Mouse (Mus musculus) kidney, postnatal 14 days (tissue): Measurements from ENCODE around the gene Atad3a.
"Not testable (repeated sequence)": the region's sequence is repeated elsewhere in the genome, so short reads cannot be mapped to it uniquely, and the experiment has no call there.

Source experiments
- DNase-seq: peaks from one replicate; pipeline ENCODE4 v3.0.0; 2022; ENCODE audit warnings: mixed read lengths

The Atad3a gene

DNA sequence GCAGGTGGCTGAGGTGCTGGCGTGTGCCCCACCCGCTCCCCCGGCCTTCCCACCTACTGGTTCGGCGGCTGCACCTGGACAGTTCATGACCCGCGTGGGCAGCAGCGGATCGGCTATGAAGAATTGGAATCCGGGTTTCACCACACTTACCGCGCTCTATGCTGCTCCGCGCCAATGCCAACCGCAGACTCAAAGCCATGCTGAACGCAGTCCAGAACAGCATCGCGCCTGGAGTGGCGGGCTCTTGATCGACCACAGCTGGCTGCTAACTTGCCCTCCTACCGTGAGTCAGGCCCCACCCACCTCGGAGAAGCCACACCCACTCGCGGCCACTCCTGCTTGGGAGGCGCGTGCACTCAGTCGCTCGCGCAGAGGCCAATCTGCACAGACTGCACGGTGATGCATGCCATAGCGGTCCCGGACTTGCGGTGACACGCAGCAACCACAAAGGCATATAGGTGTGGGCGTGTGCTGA, 13.4 kb upstream of the Atad3a start, which contains the start of gene Vwa1:
Gene Vwa1 (minus strand): TSS at position 419 of the 475 bp plus-strand sequence.
- peak; percentile 94 for DNase-seq

DNA sequence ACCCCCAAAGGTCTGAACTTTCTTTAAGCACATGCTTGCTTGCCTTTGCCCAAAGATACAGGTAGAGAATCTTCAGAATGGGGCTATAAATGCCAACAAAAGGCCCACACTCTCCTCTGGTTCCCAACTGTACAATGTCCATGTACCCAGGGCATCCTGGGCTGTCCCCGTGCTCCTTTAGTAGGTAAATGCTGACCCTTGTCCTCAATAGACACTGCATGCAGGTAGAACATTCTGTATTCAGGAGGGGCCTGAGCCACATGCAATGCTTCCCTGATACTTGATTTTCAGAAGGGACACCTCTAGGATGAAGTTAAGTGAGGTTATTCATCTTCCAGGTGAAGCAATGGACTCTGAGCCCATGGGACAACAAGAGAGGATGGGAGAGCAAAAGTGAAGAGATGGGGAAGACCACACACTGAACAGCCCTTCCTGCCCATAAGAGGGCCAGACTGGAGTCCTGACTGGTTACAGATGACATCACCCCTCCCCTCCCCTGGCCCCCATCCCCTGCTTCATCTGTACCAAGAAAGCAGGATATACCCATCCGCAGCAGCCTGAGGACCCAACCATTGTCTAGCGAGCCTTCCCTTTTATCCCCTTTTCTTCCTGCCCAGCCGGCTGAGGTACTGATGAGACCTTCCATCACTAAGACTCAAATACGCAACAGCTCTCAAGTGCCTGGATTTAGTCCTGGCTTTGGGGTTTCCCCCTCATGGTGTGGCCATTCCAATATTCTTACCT, 12.6 kb upstream of the Atad3a start:
- no peak for DNase-seq

DNA sequence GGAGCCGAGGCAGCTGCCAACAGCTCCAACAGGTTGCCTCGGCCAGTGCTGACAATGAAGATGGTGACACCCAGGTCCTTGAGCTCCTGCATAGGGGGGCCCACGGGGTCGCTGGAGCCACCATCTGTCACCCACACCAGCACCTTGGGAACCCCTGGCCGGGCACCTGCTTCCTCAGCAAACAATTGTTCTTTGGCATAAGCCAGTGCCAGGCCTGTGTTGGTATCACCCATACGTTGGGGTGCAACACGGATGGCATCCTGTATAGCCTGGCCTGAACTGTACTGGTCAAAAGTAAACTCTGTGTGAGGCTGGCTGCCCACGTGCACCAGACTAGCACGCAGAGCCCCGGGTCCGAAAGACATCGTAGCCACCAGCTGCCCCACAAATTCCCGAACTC, 11.9 kb upstream of the Atad3a start:
- DNase-seq: no peak

DNA sequence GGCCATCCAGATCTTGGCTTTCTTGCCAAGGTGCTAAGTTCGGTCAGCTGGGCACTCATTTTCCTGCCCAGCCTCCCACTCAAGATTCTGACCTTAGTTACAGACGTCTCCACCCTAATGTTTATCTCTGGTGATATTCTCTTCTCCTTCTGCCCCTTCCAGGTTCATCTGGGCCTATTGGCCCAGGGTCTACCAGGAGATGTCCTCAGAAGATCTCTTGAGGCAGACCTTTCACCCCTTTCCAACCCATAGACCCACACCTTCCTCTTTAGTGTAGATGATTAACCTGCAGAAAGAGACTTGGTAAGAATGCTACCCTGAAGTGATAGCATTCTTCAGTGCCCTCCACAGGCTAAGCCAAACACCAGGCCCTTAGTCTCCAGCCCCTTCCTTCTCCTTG, 10.8 kb upstream of the Atad3a start:
- peak; percentile 56 for DNase-seq

DNA sequence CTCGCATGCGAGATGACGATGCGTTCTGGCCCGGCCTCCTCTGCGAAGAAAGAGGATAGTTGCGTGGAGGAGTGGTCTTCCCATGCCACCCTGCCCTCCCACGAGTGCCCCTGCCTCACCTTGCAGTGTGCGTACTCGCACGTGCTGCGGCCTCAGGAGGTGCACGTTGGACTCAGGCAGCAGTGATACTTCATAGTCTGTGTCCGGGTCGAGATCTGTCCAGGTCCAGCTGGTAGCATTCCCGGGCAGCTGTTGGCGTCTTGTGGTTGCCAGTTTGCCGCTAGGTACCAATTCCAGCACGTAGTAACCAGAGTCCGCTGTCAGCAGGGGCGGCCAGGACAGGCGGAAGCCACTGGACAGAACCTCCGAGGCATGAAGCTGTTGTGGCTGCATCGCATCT, 9.7 kb upstream of the Atad3a start:
- no peak for DNase-seq

DNA sequence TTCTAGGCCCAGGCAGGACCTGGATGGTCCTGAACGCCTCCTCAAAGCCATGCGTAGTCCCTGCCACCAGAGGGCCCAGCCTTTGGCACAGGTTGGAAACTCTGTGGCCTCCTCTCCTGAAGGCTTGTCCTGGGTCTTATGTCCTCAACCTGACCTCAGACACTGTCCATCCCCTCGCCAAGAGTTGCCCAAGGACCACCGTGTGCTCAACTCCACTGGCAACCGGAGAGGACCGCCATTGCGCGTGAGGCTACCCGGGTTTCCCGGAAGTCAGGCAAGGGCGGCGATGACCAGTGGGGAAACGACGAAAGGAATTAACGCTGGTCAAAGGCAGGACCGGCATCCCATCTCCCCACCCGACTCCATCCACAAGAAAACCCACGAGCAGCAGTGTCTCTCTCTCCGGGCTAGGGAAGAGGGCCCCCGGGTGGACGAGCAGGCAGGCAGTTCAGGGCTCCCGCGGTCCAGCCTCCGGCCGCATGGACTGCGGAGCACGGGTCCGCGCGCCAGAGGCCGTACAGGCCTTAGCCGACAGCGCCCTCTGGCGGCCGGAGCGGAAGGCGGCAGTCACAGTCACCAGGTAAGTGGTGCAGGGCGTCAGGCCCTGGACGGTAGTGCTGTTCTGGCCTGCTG, 9.1 kb upstream of the Atad3a start:
- DNase-seq: peak; percentile 94

DNA sequence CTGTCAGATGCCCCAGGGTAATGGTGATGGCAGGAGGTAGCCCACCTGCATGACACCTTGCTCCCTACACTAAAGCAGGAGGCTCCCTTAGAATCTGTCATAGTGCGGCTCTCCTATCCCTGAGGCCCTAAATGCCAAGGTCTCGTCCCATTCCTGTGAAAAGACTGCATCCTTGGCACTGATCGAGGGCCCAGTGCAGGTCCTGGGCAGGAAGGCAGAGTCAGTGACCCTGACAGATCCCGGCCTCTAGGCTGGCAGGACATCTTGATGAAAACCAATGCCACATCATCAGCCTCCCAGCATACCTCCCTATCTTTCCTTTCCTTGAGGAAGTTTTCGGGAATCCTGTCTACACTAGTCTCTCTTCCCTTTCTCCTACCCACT, 8.6 kb upstream of the Atad3a start:
- DNase-seq: no peak

DNA sequence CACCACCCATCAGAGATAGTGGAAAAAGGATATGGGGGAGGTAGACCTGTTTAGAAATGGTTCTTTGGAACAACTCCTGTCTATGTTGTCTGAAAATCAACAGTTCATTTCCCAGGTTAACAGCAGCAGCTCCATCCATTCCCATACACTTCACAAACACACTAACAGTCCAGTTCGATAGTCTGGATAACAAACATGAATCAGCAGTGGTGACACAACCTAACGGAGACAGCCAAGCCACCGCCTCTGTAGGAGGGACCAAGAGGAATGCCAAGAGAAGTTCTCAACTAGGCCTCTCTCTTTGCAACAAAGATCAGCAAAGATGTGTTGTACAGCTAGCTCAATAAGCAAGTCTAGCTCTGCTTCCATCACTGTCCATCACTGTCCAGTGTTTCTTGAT, 1.5 kb upstream of the Atad3a start:
- no peak for DNase-seq

DNA sequence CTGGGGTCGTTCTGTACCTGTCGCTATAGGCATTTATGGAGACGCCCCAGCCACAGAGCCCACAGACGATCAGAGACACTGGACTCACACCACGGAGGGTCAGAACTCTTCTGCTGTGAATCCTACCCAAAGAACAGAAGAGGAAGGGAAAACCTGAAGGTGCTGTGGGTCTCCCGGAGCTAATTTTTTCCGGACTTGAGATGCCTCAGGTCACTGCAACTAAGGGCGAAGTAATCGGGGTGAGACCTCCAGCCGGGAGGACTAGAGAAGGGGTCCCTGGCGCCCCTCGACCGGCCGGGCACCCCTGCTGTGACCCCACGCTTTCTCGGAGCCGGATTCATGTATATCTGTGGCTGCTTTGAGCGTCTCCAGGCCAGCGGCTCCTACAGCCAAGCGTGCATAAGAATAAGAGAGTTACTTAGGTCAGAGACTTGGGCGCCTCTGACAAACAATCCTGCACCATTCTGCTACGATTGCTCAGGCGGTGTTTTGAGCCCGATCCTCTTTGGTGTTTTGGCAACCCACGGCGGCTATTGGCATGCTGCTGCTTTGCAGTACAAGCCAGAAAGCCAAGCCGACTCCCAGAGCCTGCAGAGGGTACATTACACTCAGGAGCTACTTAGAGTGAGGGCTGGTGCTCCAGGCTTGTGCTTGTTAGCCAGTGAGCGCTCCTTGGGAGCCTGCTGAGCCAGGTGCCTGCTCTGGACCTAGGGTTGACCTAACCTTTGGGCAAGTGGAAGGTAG, 635 bp upstream of the Atad3a start:
- DNase-seq: no peak

DNA sequence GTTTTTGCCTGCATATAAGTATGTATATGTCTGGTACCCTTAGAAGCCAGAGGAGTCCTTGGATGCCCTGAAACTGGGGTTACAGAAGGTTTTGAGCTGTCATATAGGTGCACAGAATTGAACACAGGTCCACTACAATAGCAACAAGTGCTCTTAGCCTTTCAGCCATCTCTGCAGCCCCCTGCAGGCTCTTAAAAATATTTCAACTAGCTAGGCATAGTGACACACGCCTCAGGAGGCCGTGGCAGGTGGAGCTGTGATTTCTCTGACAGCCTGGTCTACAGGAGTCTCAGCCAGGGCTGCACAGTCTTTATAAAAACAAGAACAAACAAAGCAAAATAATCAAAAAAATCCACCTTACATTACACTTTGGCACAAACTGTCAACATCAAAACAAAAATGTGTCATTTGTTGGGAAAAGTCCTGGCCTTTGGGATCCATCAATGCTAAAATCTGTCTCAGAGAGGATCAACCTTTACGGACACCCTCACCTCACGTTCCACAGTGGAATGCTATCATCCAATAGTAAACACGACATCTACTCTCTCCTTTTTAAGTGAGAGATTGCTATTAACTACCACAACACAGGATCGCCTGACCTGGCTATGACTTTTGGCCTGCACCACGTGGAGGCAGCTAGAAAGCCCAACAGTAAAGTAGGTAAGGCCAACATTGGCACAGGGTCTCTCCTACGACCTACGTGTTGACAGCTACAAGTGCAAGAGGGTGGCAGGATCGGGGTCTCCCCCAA, 856 bp downstream of the Atad3a start:
- DNase-seq: no peak

DNA sequence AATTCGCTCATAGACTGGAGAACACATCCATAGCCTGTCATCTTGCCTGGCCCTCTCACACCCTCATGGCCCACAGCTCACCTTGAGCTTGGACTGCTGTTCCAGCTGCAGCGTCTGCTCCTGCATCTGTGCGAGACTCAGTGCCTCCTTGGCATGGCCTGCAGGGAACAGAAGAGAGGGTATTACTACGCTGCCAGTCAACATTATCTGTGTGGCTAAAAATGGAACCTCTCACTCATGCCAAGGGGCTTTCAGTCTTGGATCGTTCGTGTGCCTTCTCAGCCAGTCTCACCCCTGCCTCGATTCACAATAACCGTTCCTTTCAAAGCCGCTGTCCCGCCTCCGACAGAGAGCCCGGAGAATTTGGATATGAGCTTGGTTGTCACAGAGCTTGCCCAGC, 3.9 kb downstream of the Atad3a start:
- no peak for DNase-seq

DNA sequence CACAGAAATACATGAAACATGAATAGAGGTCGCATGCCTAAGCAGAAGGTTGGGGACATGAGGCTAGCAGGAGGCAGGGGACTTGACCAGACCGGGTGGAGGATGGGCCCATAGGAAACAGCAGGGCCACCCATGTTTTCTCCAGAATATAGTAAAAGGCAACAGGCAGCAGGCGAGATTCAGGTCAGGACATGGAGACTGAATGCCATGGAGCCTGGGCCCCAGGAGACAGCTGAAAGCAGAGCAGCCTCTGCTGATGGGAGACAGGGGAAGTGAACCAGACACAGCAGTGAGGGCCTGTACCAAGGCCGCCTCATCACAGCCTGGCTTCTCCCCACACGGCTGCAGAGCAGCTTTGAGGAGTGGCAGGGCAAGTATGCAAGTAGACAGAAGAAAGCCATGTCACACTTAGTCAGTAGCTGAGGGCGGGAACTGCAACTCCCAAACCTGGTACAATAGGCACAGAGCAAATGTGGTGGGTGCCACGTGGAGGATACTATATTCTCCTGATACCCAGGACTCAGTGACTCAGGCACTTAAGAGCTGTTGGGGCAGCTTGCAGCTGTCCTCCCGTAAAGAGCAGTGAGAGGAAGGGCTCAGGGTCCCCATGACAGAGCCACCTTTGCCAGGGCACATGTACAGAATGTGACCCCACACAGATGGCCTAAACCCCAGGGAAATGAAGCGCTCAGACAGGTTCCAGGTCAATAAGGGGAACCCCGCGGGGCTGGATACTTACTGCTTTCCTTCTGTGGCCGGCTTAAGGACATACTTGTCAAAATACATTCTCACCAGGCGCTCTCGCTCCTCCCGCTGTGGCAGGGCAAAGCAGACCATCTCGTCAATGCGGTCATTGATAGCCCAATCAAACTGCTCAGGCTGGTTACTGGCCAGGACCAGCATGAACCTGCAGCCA, 14.1 kb downstream of the Atad3a start:
- DNase-seq: no peak

DNA sequence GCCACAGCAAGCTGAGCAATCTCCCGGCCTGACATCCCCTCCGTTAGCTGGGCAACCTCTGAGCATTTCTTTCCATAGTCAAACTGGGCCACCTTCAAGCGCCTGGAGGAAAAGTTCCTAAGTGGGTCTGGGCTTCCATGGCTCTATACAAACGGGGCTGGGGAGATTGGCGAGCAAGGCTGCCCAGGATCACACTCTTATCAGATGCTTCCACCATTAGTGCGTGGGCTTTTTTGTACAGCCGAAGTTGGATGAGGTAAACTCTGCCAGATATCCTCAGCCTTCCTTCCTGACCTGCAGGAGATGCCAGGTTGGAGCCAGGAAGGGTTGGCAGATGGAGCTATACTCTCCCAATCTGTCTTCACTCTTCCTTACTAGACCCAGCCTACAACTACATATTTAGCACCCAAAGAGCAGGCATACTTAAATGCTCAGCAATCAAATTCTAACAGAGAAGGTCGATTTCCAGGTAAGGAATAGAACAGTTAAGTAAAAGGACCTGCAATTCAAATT, 14.8 kb downstream of the Atad3a start:
- no peak for DNase-seq

DNA sequence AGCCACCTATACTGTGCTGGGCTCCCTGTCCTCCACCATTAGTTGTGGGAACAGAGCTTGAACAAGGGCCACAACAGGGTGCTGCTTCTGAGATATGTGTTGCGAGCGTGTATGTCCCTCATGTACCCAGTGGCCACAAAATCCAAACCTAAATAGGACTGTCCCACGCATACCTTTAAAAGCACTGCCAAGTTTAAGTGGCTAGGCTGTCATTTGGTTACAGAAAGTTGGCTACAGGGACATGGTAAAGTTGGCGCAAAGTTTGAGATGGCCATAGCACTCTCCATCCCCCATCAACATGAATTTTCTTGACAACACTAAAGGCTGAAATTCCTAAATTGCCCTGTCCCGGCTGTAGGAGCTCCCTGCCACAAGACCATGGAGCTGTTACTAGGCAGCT, 15.8 kb downstream of the Atad3a start:
- DNase-seq: no peak

DNA sequence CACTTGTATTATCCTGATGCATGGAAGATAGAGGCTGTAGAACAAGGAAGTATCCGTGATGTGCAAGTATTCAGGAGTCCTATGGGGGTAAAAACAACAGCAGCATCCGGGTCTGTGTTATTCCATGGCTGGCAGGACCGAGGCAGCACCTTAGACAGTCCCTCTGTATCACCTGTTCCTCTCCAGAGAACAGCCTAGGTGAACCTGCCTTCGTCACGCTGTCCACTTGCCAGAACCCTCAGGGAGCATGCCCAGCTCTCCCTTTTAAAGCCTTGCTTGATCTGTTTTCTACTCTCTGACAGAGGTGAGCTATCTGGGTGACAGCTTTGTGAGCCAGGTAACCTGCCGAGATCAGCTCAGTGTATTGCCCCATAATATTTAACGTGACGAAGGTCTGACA, 16.4 kb downstream of the Atad3a start:
- no peak for DNase-seq

DNA sequence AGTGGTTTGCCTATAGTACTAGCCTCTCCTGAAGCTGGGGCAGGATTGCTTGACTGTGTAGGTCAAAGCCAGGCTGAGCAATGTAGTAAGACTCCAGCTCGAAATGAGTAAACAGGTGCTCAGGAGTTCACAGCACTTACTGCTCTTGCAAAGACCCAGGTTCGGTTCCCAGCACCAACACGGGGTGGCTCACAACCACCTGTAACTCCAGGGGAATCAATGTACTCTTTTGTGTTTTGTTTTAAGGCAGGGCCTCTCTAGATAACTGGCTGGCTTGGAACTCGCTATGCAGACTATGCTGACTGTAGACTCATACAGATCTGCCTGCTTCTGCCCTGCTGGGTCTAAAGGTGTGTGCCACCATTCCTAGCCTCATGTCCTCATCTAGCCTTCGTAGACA, 18.2 kb downstream of the Atad3a start:
- no peak for DNase-seq

DNA sequence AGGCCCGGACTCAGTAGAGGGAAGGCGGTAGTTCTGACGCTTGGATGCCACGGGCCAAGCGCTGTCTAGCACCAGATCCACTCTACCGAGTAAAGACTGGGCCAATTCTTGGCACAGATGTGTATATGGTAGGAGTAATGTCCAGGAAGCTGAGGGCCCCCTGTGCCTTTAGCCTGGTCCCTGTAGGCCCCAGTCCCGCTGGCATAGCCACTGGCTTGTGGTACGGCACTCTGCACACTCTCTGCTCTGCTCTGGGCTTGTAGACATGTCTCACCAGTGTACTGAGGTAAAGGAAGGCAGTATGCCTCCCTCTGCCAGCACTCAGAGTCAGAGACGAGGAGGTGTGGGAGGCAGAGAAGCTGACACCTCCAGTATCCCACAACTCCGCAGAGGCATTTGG, 20.2 kb downstream of the Atad3a start:
- DNase-seq: not testable (repeated sequence)

DNA sequence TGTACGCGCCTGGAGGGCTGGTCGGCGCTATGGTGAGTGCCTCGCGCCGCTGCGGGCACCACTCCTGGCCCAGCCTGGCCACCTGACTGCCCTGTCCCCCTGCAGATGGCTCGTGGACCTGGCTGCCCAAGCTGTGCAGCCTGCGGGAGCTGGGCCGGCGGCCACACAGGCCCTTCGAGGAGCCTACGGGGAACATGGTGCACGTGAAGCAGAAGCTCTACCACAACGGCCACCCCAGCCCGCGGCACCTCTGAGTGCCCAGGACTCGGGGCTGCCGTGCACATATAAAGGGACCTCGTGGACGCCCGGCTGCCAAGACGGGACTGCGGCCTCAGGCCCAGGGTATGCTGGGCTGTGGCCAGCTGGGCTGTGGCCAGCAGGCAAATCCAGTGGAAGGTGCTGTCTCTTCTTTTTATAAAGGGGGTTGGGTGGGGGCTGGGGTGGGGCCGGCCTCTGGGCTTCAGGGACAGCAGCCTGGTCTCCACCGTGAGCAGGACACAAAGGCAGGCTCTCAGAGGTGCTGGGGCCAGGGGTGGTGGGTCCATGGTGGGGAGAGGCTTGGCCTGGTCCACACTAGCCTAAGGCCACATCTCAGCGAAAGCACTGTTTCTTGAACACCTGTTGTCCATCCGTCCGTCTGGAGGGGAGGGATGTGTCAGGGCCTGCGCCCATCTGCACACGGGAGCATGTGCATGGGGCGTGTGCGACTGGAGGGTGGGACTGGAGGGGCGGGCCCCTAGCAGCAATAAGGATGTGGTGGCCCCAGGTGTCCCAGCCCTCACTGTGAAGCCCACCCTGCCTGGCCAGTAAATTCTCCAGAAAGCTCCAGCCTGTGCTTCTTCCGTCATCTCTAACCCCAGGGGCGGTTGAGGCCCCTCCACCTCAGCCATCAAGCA, 20.9 kb downstream of the Atad3a start:
- DNase-seq: no peak

DNA sequence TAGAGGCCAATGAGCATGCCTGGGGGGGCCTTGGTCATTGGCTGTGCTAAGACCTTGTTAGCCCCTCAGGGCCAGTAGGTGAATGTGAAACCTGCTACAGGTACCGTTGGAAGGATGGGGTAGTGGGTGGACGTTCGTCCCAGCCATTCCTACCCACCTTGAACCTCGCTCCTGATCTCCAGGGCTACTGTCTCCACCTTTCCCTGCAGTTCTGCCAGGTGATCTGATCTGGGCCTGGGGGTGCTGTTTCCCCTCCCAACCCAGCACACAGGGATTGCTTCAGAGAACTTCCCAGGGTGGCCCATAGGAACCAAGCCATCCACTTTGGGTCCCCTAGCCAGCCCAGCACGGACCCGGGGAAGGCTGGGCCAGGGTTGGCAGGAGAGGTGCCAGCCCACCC, 21.7 kb downstream of the Atad3a start:
- no peak for DNase-seq

DNA sequence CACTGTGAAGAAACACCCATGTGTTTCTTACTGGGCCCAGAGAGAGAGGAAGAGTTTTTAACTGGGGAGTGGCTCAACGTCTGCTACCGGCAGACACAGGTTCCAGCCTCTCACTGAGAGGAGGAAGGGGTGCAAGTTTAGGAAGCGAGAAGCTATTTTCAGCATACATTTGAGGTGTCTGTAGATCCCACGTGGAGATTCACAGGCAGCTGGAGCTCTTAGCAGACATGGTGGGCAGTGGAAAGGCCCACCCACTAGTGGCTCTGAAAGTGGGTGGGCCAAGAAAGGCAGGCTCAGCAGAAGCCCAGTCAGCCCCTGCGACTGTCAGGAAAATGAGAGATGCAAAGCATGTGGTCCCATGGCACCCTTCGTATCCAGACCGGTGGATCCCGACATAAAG, 22.6 kb downstream of the Atad3a start:
- no peak for DNase-seq

DNA sequence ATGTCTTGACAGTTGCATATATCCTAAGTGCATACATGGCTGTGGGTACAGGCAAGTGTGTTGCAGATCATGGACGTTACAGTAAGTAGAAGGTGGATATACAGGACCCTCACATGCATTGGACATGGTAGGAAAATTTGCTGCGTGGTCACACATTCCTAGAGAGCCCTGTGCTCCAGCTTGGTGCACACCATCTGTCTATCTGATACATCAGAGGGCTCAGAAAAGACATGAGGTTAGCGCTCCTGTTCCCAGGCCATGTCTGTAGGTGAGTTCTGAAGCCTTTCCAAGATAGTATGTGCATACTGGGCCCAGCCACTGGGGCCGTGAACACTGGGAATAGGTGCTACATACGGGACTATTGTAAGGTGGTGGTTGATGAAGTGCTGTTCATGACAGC, 24.5 kb downstream of the Atad3a start:
- no peak for DNase-seq
